Mouse (Mus musculus): ENCODE measurements around the gene Arvcf.

The Arvcf gene

GRCm38 (mm10) chr16:18356961-18357360 is 9.0 kb downstream of the Arvcf start:
- no peak for DNase-seq

DNA sequence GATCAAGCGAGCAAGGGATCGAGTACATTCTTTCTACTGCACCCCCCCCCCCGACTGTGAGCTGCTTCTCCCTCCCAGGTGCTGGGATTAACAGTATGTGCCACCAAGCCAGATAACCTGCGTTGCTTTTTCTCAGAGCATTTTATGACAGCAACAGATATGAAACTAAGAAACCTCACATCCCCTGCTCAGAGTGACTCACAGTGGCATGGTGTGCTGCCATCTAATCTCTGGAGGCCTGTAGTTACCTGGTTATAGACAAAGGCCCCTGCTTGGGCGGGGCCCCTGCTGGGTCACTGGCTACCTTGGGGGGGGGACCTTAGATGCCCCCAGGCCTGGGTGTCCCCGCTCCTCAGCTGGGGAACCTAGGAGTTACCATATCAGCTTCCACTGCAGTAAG is 10.0 kb downstream of the Arvcf start:
- DNase-seq: no peak

DNA sequence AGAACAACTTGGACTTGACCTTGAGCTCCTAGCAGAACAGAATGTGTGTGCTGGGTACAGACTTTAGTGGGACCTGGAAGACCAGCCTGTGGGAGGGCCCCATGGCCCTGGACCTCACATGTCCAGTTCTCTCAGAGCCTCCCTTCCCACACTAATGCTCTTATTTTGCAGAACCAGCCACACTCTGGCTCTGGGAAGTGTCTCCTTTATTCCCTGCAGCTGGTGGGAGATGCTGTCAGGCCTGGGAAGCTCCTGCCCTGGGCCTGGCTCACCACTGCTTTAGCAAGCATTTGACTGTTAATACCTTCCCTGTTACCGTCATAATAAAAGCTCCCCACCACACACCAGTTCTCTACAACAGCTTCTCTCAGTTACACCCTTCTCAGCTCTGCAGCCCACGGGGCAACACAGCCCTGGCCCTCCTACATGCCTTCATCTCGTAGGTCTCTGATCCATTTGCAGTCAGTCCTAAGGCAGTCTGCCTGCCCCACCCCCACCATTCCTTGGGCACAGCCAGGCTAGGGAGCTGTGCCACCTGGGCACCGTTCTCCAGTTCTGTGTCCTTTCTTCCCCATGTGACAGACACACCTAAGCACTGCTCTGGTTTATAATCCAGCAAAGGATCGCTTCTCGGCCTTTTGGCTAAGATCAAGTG is 12.3 kb downstream of the Arvcf start:
- no peak for DNase-seq

- no peak for DNase-seq
Observed at GRCm38 (mm10) chr16:18362948-18363347, 15.0 kb downstream of the Arvcf start.

GRCm38 (mm10) chr16:18366849-18367248 is 18.9 kb downstream of the Arvcf start:
- DNase-seq: no peak

DNA sequence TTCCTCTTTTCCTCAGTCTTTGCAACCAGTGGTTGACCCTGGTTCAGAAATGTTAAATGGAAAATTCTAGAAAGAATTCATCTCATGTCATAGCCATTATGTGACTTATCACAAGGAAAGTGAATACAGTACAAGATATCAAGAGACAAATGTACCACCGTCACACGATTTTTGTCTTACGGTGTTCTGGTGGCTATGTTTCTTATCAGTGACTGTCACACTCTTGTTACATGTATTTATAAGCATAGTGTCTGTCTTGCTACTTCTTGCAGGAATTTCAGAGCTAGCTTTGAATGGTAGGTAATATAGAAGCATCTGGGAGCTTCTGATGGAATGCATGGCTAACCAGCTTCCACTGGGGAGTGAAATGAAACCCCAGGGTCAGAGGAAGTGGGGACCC is 22.2 kb downstream of the Arvcf start:
- no peak for DNase-seq

DNA sequence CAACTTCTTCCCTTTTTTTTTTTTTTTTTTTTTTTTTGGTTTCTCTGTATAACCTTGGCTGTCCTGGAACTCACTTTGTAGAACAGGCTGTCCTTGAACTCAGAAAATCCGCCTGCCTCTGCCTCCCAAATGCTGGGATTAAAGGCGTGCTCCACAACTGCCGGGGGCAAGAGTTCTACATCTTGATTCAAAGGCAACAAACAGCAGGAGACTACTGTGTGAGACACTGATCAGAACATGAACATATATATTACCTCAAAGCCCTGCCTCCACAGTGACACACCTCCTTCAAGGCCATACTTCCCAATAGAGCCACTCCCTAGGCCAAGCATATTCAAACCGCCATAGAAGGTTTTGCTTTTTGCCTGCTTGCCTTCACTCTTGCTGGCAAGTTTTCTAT is 25.6 kb downstream of the Arvcf start:
- DNase-seq: no peak

DNA sequence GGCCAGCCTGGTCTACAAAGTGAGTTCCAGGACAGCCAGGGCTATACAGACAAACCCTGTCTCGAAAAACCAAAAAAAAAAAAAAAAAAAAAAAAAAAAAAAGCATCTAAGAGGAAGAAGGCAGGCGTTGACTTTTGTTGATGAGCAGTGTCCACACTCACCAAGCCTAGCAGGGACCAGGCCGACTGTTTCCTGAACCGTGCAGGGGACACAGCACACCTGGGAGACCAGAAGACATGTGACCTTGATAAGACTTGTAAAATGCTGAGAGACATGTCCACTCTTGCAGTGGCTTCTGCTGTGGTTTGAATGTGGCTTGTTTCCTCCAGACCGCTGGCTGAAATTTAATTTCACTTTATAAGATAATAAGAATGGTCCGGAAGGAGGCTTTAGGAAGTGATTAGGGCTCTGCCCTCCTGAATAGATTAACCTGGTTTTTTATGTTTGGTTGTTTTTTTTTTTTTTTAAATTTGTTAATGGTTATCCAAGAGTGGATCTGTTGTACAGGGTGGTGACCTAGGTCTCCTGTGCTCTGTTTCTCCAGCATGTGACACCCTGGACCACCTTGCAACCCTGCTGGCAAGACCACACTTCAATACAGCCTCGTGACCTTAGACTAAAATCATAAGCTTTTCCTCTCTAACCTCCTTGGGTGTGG is 28.4 kb downstream of the Arvcf start:
- DNase-seq: no peak

- peak; percentile 46 for DNase-seq
Observed at GRCm38 (mm10) chr16:18377203-18377602, 29.2 kb downstream of the Arvcf start.

DNA sequence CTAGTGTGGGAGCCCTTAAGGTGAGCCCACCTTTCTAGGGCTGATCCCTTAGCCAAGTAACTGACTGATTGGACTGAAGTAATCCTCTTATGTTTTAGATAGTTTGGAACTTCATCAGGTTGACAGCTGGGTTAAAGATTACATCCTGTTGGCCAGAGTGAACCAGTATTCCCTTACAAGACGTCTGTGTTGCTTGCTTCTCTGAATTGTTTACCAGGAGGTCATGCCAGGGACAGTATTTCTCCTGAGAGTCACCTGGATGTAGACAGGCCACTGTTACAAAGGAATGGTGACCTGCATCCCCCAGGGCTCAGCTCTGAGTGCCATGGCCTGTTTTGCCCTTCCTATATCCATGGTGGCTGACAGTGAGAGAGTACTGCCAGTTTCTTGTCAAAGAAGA is 30.5 kb downstream of the Arvcf start:
- DNase-seq: no peak

- DNase-seq: no peak
Observed at GRCm38 (mm10) chr16:18379338-18380001, 31.5 kb downstream of the Arvcf start.

DNA sequence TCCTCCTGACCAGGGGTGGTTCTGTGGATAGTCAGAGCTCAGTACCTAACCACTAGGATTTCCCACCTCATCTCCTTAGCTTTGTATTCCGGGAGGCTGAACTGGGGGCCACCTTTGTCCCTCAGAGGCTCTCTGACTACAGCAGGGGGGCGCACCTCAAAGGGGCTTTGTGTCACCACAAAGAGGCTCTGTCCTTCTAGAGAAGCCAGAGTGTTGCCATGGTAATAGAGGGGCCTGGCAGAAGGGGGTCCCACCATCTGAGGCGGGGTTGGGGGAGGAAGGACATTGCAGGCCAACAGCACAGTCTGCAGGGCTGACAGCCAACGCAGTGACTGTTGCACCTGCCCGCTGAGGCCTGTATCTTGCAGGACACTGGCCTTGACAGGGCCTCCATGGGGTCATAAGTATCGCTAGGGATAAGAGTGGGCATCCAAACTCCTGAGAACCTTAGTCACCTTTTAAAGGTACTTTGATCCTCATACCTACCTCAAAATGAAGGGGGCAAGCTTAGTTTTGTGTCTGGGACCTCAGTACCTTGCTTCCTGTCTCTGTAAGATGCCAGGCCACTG is 32.6 kb downstream of the Arvcf start:
- DNase-seq: no peak

GRCm38 (mm10) chr16:18381621-18382258 is 33.8 kb downstream of the Arvcf start:
- DNase-seq: no peak

DNA sequence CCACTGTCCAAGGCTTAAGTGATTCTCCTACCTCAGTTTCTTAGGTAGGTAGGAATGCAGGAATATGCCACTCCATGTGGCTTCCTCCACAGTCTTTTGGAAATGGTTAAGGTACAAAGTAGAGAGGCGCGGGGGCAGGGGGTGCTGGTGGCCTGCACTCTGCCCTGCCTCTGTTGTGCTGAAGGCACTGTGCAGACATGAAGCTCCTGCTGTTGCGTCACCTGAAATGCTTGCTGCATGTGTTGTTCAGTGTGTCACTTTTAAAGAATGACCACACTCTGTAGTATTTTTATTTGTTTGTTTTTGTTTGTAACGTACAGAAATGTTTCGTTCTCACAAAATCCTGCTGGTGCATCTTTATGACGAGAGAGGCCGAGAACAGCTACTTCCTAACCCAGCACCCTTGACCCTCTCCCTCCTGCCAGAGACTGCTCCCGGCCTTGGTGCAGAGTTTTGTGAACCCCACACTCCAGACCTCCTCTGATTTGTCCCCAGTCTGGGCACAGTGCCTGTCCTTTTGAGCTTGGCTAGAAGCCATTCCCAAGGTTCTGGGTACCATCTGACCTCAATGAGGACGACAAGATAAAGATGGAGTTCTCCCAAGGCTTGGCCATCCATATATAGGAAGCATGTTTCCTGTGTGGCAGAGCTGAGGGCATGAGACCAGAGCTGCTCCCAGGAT is 35.2 kb downstream of the Arvcf start:
- DNase-seq: no peak

DNA sequence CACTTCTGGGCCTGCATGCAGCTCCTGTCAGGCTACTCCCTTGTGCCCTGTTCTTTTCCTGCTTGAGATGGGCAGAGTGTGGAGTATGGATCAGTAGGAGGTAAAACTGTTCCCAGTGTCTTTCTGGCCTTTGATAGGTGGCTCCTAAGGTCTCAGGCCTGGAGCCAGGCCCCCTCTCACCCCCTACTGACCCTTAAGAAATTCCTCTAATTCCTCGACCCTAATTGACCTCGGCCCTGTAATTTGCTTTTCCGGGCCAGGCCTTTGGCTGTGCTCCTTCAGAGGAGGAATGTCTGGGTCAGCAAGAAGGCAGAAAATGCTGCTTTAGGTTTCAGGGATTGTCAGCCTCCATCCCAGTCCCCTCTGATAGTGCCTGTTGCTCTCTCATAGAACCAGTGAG is 35.8 kb downstream of the Arvcf start:
- DNase-seq: no peak

DNA sequence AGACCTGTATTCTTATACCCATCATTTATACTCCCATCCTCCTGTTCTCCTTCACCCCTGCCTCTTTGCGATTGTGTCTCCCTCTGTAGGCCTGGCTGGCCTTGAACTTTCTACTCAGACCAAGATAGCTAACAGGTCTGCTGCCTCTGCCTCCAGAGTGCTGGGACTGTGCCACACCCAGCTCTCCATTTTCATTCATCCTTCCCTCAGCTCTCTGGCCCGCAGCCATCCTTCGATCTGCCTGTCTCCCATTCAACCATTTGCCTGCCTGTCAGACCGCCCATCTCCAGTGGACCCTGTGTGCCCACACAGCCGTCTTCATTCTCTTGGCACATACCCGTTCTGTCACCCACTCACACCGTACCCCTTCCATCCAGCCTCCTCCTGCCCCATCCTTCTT is 36.2 kb downstream of the Arvcf start:
- DNase-seq: no peak

GRCm38 (mm10) chr16:18384659-18385058 is 36.7 kb downstream of the Arvcf start:
- DNase-seq: no peak

GRCm38 (mm10) chr16:18385411-18385810 is 37.4 kb downstream of the Arvcf start:
- DNase-seq: no peak

DNA sequence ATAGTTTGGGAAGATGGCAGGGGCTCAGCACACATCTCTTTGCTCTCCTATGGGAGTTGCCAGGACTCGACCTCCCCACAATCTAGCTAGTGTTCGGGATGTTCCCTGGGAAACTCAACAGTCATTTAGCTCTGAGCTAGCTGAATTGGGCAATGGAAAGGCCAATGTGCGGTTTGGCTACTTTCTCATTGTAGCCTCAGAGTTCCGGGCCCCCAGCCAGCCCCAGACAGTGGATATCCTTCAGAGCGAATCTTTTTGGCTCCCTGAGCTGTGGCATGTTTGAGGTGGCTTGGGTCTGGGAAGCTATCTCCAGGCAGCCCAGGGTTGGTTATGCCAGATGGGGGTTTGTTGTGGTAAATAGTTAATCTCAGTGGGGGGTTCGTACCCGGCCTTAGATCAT is 38.5 kb downstream of the Arvcf start:
- DNase-seq: peak; percentile 2

DNA sequence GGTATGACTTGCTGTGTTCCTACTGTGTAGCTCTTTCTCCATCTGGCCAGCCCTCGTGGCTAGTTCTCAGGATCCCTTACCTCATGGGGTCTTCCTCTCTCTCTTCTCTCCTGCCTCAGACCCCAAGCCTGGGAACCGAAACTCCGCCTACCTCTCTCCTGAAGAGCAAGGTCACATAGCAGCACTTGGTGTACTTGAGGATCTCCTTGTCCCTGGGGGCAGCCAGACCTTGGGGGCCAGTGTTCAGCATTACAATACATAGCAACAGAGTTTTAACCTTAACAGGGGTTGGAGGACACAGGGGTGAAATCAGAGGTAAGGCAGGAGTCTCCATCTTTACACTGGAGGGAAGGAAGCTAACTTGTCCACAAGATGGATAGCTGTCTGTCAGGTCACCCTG is 39.0 kb downstream of the Arvcf start:
- DNase-seq: peak; percentile 5

DNA sequence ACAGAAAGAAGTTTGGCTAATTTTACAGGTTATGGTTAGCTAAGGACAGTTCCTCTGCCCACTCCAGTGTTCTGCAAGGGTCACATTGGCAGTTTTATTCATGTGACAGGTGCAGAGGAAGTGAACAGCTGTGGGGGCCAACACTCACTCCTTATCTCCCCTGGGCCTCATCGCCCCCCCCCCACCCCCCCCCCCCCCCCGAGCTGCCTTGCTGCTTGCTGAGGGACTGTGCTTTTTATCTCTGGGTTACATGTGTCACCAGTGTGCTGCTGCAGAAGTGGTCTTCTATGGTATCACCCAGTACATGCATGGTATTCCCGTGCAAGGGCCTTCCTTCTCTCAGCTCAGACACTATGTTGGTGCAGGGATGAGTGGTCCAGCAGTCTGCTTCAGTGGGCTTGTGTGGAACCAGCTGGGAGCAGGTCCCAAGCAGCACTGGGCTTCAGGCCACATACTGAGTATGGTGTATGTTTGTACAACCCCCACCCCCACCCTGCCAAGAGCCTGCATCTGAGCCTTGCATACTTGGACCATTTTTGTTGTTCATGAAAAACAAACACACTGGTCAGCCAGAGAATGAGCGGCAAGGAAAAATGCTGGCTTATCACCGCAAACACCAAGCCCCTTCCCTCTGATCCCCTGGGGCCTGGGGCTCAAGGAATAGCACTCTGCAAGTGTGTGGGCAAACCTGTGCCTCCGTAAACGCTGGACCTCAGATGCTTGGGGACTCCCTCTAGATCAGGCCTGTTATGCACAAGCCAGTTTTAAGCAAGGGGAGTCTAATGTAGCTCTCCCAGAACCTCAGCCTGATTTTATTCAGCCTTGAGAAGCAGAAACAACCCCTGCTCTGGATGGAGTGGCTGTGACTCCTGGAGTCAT is 40.0 kb downstream of the Arvcf start:
- DNase-seq: peak; percentile 81

Measured in liver (tissue).